Mouse (Mus musculus): ENCODE measurements around the gene Unk.

DNA sequence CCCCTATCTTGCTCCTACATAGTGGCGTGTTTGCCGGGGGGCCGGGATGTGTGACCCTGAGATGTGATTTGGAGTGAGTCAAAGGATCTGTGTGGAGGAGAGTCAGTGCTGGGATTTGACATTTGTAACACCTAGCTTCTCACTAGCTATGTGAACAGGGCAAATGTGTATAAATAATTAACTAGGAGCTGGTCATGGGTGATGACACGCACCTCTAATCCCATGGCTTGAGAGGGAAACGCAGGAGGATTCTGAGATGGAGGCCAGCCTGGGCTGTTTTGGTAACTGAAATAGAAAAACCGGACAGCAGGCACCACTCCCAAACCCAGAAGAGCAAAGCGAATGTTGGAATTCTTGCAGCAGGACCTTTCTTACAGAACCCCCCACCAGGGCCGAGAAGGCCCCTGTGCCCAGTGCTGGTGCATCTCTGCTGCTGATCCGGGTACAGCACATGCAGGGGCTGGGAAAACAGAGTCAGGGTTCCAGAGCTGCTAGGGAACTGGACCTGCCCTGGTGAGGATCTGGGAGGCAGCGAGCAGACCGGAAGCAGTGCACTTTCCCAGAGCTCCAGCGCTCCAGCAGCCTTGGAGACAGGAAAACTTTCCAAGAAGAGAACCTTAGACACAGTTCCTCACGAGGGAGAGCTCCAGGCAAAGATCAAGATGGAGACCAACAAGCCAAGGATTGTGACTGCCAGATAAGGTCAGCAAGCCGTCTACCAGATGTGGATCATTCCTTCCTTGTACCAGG lies 68.8 kb downstream of the Unk start:
- no peak for TF ChIP-seq POLR2A (IDR thresholded peaks at IDR 0.05; ENCODE audit: insufficient read depth, low read length)
- TF ChIP-seq CTCF (IDR thresholded peaks at IDR 0.05; ENCODE audit: low read depth, low read length): no peak
- TF ChIP-seq EP300 (IDR thresholded peaks at IDR 0.05; ENCODE audit: insufficient read depth, low read depth, low read length): no peak
